Mouse (Mus musculus) intestine, embryonic 16.5 days (tissue): ENCODE data around the gene Slc25a25. TPM values are rescaled to one million over a fixed set of nuclear protein-coding genes. Genes with fewer than 3 reads are reported as not detected.
"Not testable (repeated sequence)": the region's sequence is repeated elsewhere in the genome, so short reads cannot be mapped to it uniquely, and the experiment has no call there.

Source experiments
- ATAC-seq: fragments of 200-750 bp; cut with Nextera tagmentation; 2 replicates; pipeline ENCODE4 v1.8.0; 2017; ENCODE audit warnings: moderate TSS enrichment, moderate library complexity
- H3K27ac ChIP-seq: fragments of 300-500 bp; sonication (generic); 2 replicates; pipeline ENCODE4 v1.5.1; 2014; ENCODE audit warnings: mild to moderate bottlenecking, low read length
- H3K27me3 ChIP-seq: fragments of 300-500 bp; sonication (generic); replicated peaks from 2 replicates; pipeline ENCODE4 v1.6.1; 2014; ENCODE audit warnings: low read length, control low read depth, mixed read lengths; ENCODE audit not compliant: control insufficient read depth, insufficient read depth
- H3K36me3 ChIP-seq: fragments of 300-500 bp; sonication (generic); 2 replicates; pipeline ENCODE4 v1.6.1; 2014; ENCODE audit warnings: low read length, control low read depth; ENCODE audit not compliant: control insufficient read depth, insufficient read depth
- H3K4me1 ChIP-seq: fragments of 300-500 bp; sonication (generic); 2 replicates; pipeline ENCODE4 v1.6.1; 2014; ENCODE audit warnings: low read length, control low read depth, mixed read lengths; ENCODE audit not compliant: control insufficient read depth, insufficient read depth
- H3K4me2 ChIP-seq: fragments of 300-500 bp; sonication (generic); 2 replicates; pipeline ENCODE4 v1.6.1; 2014; ENCODE audit warnings: low read depth, low read length, control low read depth
- H3K4me3 ChIP-seq: fragments of 300-500 bp; sonication (generic); 2 replicates; pipeline ENCODE4 v1.5.1; 2014; ENCODE audit warnings: mild to moderate bottlenecking, low read length
- H3K9ac ChIP-seq: fragments of 300-500 bp; sonication (generic); 2 replicates; pipeline ENCODE4 v1.6.1; 2014; ENCODE audit warnings: low read depth, low read length
- H3K9me3 ChIP-seq: fragments of 300-500 bp; sonication (generic); 2 replicates; pipeline ENCODE4 v1.6.1; 2016; ENCODE audit warnings: low read length, control low read depth; ENCODE audit not compliant: control insufficient read depth
- WGBS: fragments of 180-500 bp; shearing (Covaris S2); extraction: QIAGEN DNeasy Blood & Tissue Kit; methylation state at CpG from one replicate; pipeline ENCODE4 v1.1.7; 2014; 5-methylcytosine and 5-hydroxymethylcytosine counted together
- polyA plus RNA-seq: library from polyadenylated mRNA; unstranded; fragments of >200 nt; fragmentation: Nextera tagmentation; extraction: Ambion mirVana; gene quantifications from 2 replicates; pipeline ENCODE4 v1.2.1, GENCODE M21; 2015

Gene Slc25a25
- polyA plus RNA-seq, 1 experiment from 2014 or later = 19.3 TPM

DNA sequence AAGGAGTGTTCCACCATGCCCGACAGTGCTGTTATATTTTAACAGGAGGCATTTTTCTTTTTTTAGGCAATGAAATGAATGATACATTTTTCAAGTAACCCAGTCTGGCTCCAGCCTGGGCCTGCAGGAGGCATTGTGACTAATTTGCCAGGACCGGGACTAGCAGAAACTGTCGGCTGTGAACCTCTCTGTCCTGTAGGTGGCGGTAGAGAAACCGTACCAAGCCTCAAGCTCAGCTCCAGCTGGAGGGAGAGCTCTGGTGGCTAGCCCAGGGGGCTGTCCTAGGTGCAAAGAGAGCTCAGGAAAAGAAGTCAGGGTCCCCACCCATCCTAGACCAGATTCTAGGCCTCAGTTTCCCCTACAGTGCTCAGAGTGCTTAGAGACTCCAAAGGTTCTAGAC, 37.4 kb upstream of the Slc25a25 start:
- H3K9ac ChIP-seq = no peak overlapping the region
- 0 out of 2 replicates have a peak, but pooled peaks have one; percentile 16 for ATAC-seq
- H3K4me2 ChIP-seq = no peak overlapping the region
- under 1% methylated on average over 5 of the region's 5 CpGs for WGBS
- no peaks in the 10 kb centered on the region for H3K27me3 ChIP-seq
- peaks cover 2% of the 10 kb centered on the region; the same call in 1 of the 2 replicates for H3K4me1 ChIP-seq
- H3K9me3 ChIP-seq = no peaks in the 10 kb centered on the region
- no peak overlapping the region for H3K4me3 ChIP-seq
- H3K36me3 ChIP-seq = no peaks in the 10 kb centered on the region
- H3K27ac ChIP-seq = no peak overlapping the region

DNA sequence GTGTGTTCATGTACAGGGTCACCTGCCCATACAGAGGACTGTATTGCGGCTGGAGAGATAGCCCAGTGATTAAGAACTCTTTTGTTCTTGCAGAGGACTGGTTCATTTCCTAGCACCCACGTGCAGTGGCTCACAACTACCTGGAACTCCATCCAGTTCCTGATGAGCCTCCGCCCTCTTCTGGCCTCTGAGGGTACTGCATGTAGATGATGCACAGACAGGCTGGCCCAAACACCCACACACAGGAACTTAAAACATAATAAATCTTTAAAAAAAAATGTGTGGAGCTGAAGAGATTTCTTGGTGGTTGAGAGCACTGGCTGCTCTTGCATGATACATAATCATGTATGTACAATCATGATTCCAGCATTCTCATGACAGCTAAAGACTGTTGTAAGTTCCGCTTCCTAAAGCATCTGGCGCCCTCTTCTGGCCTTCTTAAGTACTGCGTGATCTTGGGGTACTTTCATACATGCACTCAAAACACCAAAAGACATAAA, 35.9 kb upstream of the Slc25a25 start:
- Histone ChIP-seq H3K36me3 (no peaks in the 10 kb centered on the region), H3K9ac (no peak overlapping the region), H3K4me3 (no peak overlapping the region), H3K9me3 (no peaks in the 10 kb centered on the region), H3K27ac (no peak overlapping the region), H3K4me2 (no peak overlapping the region), H3K4me1 (peaks cover 4% of the 10 kb centered on the region; the same call in 1 of the 2 replicates), H3K27me3 (no peaks in the 10 kb centered on the region)
- WGBS = 2% methylated on average over 6 of the region's 6 CpGs
- ATAC-seq = peak; percentile 66

DNA sequence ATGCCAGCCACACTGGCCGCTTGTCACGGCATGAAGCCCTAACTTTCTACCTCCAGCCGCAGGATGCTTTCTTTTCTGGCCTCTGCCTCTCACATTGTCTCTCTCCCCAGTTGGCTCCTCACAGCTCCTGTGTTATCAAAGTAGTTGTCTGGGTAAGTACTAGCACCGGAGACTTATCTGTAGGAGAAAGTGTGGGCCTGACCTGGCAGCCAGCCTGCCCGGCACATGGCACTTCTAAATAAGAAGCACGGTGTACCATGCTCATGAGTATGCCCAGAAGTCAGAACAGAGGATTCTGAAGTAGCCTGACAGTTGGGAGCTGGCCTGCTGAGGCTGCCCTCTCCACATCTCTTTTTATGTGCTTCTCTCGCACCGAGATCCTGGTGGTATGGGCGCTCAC, 34.9 kb upstream of the Slc25a25 start:
- 0 out of 2 replicates have a peak overlapping the region, but pooled peaks have one; percentile 14 for H3K9ac ChIP-seq
- WGBS = 91% methylated on average over 9 of the region's 9 CpGs
- H3K4me3 ChIP-seq = no peak overlapping the region
- ATAC-seq = no peak
- H3K36me3 ChIP-seq = no peaks in the 10 kb centered on the region
- no peaks in the 10 kb centered on the region for H3K9me3 ChIP-seq
- no peak overlapping the region for H3K4me2 ChIP-seq
- no peak overlapping the region for H3K27ac ChIP-seq
- H3K4me1 ChIP-seq = peaks cover 4% of the 10 kb centered on the region; the same call in 1 of the 2 replicates
- H3K27me3 ChIP-seq = no peaks in the 10 kb centered on the region

DNA sequence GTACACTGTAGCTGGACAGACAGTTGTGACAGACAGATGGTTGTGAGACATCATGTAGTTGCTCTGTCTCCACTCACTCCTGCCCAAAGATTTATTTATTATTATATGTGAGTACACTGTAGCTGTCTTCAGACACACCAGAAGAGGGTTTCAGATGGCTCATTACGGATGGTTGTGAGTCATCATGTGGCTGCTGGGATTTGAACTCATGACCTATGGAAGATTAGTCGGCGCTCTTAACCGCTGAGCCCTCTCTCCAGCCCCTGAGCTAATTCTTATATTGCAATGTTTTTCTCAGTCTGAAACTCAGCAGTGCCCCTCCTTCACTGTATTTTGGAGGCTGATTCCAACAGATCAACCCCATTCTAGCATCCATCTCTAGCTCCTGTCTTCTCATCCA, 34.5 kb upstream of the Slc25a25 start:
- peak overlapping the region; percentile 14; the same call in 1 of the 2 replicates for H3K9ac ChIP-seq
- no peaks in the 10 kb centered on the region for H3K27me3 ChIP-seq
- no peak overlapping the region for H3K4me3 ChIP-seq
- no peak overlapping the region for H3K4me2 ChIP-seq
- WGBS = 82% methylated on average over 4 of the region's 4 CpGs
- H3K9me3 ChIP-seq = no peaks in the 10 kb centered on the region
- ATAC-seq = no peak
- H3K36me3 ChIP-seq = no peaks in the 10 kb centered on the region
- peaks cover 4% of the 10 kb centered on the region; the same call in 1 of the 2 replicates for H3K4me1 ChIP-seq
- no peak overlapping the region for H3K27ac ChIP-seq

DNA sequence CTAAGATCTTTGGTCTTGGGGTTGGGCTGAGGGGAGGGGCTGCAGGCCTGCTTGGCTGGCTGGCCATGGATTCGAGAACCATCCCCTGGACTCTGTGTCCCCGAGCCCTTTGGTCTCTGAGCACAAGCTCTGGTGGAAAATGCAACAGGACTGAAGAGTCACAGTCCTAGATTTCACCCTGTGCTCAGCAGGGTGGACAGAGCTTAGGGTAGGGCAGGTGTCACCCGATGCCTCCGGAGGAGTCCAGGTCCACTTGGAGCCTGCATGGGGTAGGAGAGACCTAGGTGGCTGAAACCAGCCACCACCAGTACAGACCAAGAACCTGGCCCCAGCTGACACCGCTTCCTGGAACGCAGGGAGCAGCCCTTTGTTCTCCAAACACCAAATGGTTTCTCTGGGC, 33.7 kb upstream of the Slc25a25 start:
- no peaks in the 10 kb centered on the region for H3K9me3 ChIP-seq
- H3K36me3 ChIP-seq = no peaks in the 10 kb centered on the region
- H3K27ac ChIP-seq = peak overlapping the region; percentile 45
- H3K4me3 ChIP-seq = no peak overlapping the region
- no peak overlapping the region for H3K4me2 ChIP-seq
- peak; percentile 49 for ATAC-seq
- 76% methylated on average over 6 of the region's 6 CpGs for WGBS
- H3K9ac ChIP-seq = peak overlapping the region; percentile 3
- no peaks in the 10 kb centered on the region for H3K27me3 ChIP-seq
- peaks cover 4% of the 10 kb centered on the region; the same call in 1 of the 2 replicates for H3K4me1 ChIP-seq

DNA sequence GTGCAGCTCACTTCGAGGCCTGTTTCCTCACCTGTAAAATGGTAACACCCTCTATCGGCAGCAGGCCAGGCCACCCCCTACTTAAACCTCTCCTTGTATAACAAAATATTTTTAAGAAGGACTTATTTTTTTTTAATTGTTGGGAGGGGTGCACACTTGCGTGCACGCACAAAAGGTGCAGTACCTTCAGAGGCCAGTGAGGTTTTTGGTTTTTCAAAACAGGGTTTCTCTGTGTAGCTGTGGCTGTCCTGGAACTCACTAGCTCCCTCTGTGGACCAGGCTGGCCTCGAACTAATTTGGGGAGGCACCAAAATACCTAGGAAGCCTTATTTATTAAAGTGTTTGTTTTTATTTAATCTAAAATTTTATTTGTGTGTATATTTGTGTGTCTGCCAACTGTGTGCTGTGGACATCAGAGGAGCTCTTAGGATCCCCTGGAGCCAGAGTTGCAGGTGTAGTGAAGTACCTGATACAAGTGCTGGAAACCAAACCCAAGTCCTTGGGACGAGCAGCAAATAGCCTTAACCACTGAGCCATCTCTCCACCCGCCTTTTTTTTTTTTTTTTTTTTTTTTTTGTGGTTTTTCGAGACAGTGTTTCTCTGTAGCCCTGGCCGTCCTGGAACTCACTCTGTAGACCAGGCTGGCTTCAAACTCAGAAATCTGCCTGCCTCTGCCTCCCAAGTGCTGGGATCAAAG, 32.1 kb upstream of the Slc25a25 start:
- Histone ChIP-seq H3K4me3 (no peak overlapping the region), H3K4me2 (no peak overlapping the region), H3K27me3 (no peaks in the 10 kb centered on the region), H3K27ac (no peak overlapping the region), H3K36me3 (no peaks in the 10 kb centered on the region), H3K9me3 (peaks cover 3% of the 10 kb centered on the region; the same call in 1 of the 2 replicates), H3K9ac (no peak overlapping the region), H3K4me1 (peaks cover 4% of the 10 kb centered on the region; the same call in 1 of the 2 replicates)
- 74% methylated on average over 9 of the region's 9 CpGs for WGBS
- ATAC-seq = no peak

DNA sequence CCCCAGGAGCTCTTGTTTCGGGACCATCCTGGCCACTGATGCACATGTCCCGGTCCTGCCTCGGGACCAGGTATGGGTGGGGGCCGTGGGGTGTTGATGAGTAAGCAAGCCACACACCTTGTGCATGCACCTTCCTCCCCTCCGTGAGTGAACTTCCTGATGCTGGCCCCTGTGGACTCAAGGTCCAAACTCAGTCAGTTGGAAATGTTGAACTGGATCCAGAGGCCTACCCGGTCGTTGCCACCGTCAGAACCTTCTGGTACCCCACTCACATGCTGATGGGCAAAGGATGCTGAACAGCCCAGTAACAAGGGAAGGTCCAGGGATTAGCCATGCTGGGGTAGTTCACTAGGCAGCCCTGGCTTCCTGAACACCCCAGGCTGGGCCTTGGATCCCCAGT, 31.1 kb upstream of the Slc25a25 start:
- ATAC-seq = no peak
- WGBS = 87% methylated on average over 8 of the region's 8 CpGs
- Histone ChIP-seq H3K27me3 (no peaks in the 10 kb centered on the region), H3K4me3 (no peak overlapping the region), H3K4me2 (no peak overlapping the region), H3K36me3 (no peaks in the 10 kb centered on the region), H3K9me3 (peaks cover 5% of the 10 kb centered on the region; the same call in 1 of the 2 replicates), H3K4me1 (peaks cover 4% of the 10 kb centered on the region; the same call in 1 of the 2 replicates), H3K27ac (no peak overlapping the region), H3K9ac (no peak overlapping the region)

DNA sequence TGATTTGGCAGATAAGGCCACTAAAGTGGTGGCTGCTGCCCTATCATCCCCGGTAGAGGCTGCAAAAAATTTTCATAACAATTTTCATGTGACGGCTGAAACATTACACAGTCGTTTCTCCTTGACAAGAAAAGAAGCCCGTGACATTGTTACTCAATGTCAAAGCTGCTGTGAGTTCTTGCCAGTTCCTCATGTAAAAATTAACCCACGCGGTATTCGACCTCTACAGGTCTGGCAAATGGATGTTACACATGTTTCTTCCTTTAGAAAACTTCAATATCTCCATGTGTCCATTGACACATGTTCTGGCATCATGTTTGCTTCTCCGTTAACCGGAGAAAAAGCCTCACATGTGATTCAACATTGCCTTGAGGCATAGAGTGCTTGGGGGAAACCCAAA, 24.1 kb upstream of the Slc25a25 start:
- H3K9ac ChIP-seq, H3K9me3 ChIP-seq, H3K4me3 ChIP-seq, ATAC-seq, H3K36me3 ChIP-seq, H3K4me2 ChIP-seq, H3K4me1 ChIP-seq, H3K27me3 ChIP-seq, H3K27ac ChIP-seq: not testable (repeated sequence)
- WGBS = 98% methylated on average over 4 of the region's 9 CpGs

DNA sequence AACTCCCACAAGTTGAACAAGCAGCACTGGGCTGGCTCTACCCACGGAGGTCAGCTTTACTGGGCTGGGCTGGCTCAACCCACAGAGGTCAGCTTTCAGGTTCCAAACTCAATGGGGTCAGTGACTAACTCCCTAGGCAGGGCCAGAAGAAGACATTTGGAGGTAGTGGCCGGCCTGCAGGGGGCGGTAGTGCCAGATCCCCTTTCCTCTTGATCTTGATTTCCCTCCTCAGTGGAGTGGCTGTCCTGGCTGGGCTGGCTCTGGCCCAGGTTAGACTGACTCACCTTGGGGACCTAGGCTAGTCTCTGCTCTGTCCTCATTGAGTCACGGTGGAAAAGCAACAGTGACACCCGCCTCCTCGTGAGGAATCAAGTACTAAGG, 20.4 kb upstream of the Slc25a25 start:
- Histone ChIP-seq H3K4me1 (no peaks in the 10 kb centered on the region), H3K4me2 (no peak overlapping the region; the same call in 1 of the 2 replicates), H3K9me3 (no peaks in the 10 kb centered on the region), H3K9ac (0 out of 2 replicates have a peak overlapping the region, but pooled peaks have one; percentile 19), H3K36me3 (no peaks in the 10 kb centered on the region), H3K27me3 (no peaks in the 10 kb centered on the region), H3K4me3 (no peak overlapping the region), H3K27ac (peak overlapping the region; percentile 98)
- peak; percentile 31 for ATAC-seq
- 71% methylated on average over 6 of the region's 6 CpGs for WGBS
